Mouse (Mus musculus) MEL (cell line): ENCODE measurements around the gene 1190005I06Rik.

Experiments used
- CTCF ChIP-seq, 3 experiments: IDR thresholded peaks in 2 of 3; conservative IDR thresholded peaks in 1 of 3; 2 replicates each; pipeline ENCODE4 v1.5.1; 2011 to 2012; ENCODE audit warnings: low read length in 3 of 3, low read depth in 2 of 3, mild to moderate bottlenecking in 2 of 3, improper control_type of control experiment in 1 of 3, inconsistent platforms in 1 of 3, mixed read lengths in 1 of 3, moderate library complexity in 1 of 3; ENCODE audit not compliant: control insufficient read depth in 1 of 3, insufficient read depth in 1 of 3, poor library complexity in 1 of 3, severe bottlenecking in 1 of 3
- EP300 ChIP-seq, 2 experiments: IDR thresholded peaks; 2 replicates each; pipeline ENCODE4 v1.6.1; 2011; ENCODE audit warnings: improper control_type of control experiment in 2 of 2, low read length in 2 of 2, low read depth in 1 of 2, mild to moderate bottlenecking in 1 of 2
- ETS1 ChIP-seq: IDR thresholded peaks from 2 replicates; pipeline ENCODE4 v1.6.1; 2012; ENCODE audit warnings: low read depth, mild to moderate bottlenecking, inconsistent platforms, low read length, improper control_type of control experiment, moderate library complexity
- HCFC1 ChIP-seq: IDR thresholded peaks from 2 replicates; pipeline ENCODE4 v1.6.1; 2012; ENCODE audit warnings: low read depth, mild to moderate bottlenecking, inconsistent platforms, low read length, improper control_type of control experiment, moderate library complexity
- MAZ ChIP-seq: IDR thresholded peaks from 2 replicates; pipeline ENCODE4 v1.6.1; 2012; ENCODE audit warnings: low read depth, mild to moderate bottlenecking, inconsistent platforms, low read length, improper control_type of control experiment
- MEF2A ChIP-seq: IDR thresholded peaks from 2 replicates; pipeline ENCODE4 v1.6.1; 2014; ENCODE audit warnings: low read depth, mild to moderate bottlenecking, inconsistent platforms, low read length, improper control_type of control experiment; ENCODE audit not compliant: poor library complexity, insufficient replicate concordance, severe bottlenecking; ENCODE audit errors: extremely low read depth
- NRF1 ChIP-seq: IDR thresholded peaks from 2 replicates; pipeline ENCODE4 v1.6.1; 2014; ENCODE audit warnings: low read depth, mild to moderate bottlenecking, inconsistent platforms, low read length, improper control_type of control experiment, moderate library complexity; ENCODE audit not compliant: poor library complexity, insufficient read depth, severe bottlenecking
- POLR2A ChIP-seq, 2 experiments: IDR thresholded peaks; 2 replicates each; pipeline ENCODE4 v1.6.1; 2011 to 2012; ENCODE audit warnings: low read length in 2 of 2, mild to moderate bottlenecking in 2 of 2, control low read depth in 1 of 2, improper control_type of control experiment in 1 of 2, low read depth in 1 of 2, moderate library complexity in 1 of 2; ENCODE audit not compliant: control insufficient read depth in 1 of 2, insufficient read depth in 1 of 2, poor library complexity in 1 of 2
- POLR2AphosphoS2 ChIP-seq: IDR thresholded peaks from 2 replicates; pipeline ENCODE4 v1.6.1; 2011; ENCODE audit warnings: low read length, improper control_type of control experiment
- TCF12 ChIP-seq: IDR thresholded peaks from 2 replicates; pipeline ENCODE4 v1.6.1; 2014; ENCODE audit warnings: low read depth, mild to moderate bottlenecking, inconsistent platforms, low read length, improper control_type of control experiment, moderate library complexity
- USF1 ChIP-seq: IDR thresholded peaks from 2 replicates; pipeline ENCODE4 v1.6.1; 2014; ENCODE audit warnings: low read depth, mild to moderate bottlenecking, inconsistent platforms, low read length, improper control_type of control experiment, moderate library complexity
- ZC3H11A ChIP-seq: IDR thresholded peaks from 2 replicates; pipeline ENCODE4 v1.6.1; 2012; ENCODE audit warnings: low read depth, mild to moderate bottlenecking, inconsistent platforms, low read length, improper control_type of control experiment
- ZMIZ1 ChIP-seq: IDR thresholded peaks from 2 replicates; pipeline ENCODE4 v1.6.1; 2012; ENCODE audit warnings: low read depth, mild to moderate bottlenecking, inconsistent platforms, low read length, improper control_type of control experiment, moderate library complexity

DNA sequence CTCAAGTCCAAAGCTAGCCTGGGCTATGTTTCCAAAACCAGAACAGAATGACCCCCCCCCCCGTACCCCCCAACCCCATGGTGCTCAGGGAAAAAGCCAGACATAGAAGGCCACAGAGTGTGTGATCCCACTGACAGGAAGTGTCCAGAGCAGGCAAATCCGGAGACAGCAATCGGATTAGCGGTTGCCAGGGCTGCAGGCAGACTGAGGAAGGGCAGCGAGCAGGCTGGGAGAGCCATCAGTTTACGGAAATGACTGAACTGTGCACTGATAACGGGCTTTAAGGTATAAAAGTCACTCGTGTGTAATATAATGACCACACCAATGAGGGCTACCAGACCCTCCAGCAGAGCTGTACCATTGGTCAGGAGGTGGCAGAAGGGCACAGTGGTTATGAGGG is 6.2 kb downstream of the 1190005I06Rik start:
- no peak for TF ChIP-seq POLR2A (IDR thresholded peaks at IDR 0.05; ENCODE audit: control insufficient read depth in 1 of 2, insufficient read depth in 1 of 2, low read depth in 1 of 2, low read length in 2 of 2, poor library complexity in 1 of 2)
- TF ChIP-seq CTCF (IDR thresholded peaks at IDR 0.05 in 2 of 3, conservative IDR thresholded peaks at IDR 0.05 in 1 of 3; ENCODE audit: control insufficient read depth in 1 of 3, insufficient read depth in 1 of 3, low read depth in 2 of 3, low read length in 3 of 3, poor library complexity in 1 of 3, severe bottlenecking in 1 of 3), result no peak
- TF ChIP-seq ZMIZ1, result no peak
- no peak for TF ChIP-seq POLR2AphosphoS2
- no peak for TF ChIP-seq ETS1
- no peak for TF ChIP-seq NRF1
- no peak for TF ChIP-seq EP300 (IDR thresholded peaks at IDR 0.05; ENCODE audit: low read depth in 1 of 2, low read length in 2 of 2)
- TF ChIP-seq MAZ, result no peak
- no peak for TF ChIP-seq USF1
- no peak for TF ChIP-seq TCF12
- no peak for TF ChIP-seq HCFC1
- TF ChIP-seq MEF2A, result no peak
- TF ChIP-seq ZC3H11A, result no peak
